Mouse (Mus musculus) CH12.LX (cell line): Measurements from ENCODE around the gene Gm37240. TPM values are rescaled to one million over a fixed set of nuclear protein-coding genes. Genes with fewer than 3 reads are reported as not detected.

Source experiments
- DNase-seq: peaks from one replicate; pipeline ENCODE4 v3.0.0-alpha.2; 2013; ENCODE audit errors: extremely low read depth
- H3K27ac ChIP-seq: 2 replicates; pipeline ENCODE4 v1.5.1; 2012; ENCODE audit warnings: low read depth, mild to moderate bottlenecking, control low read depth, moderate library complexity; ENCODE audit not compliant: insufficient read depth
- H3K27me3 ChIP-seq: replicated peaks from 2 replicates; pipeline ENCODE3; 2012; ENCODE audit warnings: inconsistent platforms
- H3K36me3 ChIP-seq, 2 experiments: replicated peaks in 1 of 2; 2 replicates each; pipeline versions ENCODE3 to v1.6.1; 2012; ENCODE audit warnings: inconsistent platforms in 1 of 2, low read length in 1 of 2, mild to moderate bottlenecking in 1 of 2, mixed read lengths in 1 of 2, moderate library complexity in 1 of 2; ENCODE audit not compliant: control insufficient read depth in 1 of 2, insufficient read depth in 1 of 2
- H3K4me1 ChIP-seq, 2 experiments: 2 replicates each; pipeline ENCODE4 v1.6.1; 2012; ENCODE audit warnings: inconsistent platforms in 1 of 2, moderate library complexity in 1 of 2; ENCODE audit not compliant: insufficient read depth in 2 of 2, control insufficient read depth in 1 of 2
- H3K4me2 ChIP-seq: 2 replicates; pipeline ENCODE4 v1.6.1; 2012; ENCODE audit warnings: low read depth, mild to moderate bottlenecking, control low read depth; ENCODE audit not compliant: poor library complexity, insufficient read depth, severe bottlenecking
- H3K4me3 ChIP-seq, 3 experiments: fragments of 150-350 bp in 1 of 3; sonication (generic) in 1 of 3; replicated peaks in 1 of 3; 2 replicates each; pipeline versions ENCODE3 to v1.5.1; 2011 to 2012; ENCODE audit warnings: low read depth in 2 of 3, low read length in 2 of 3, mild to moderate bottlenecking in 2 of 3, moderate library complexity in 2 of 3, control low read depth in 1 of 3, improper control_type of control experiment in 1 of 3, inconsistent platforms in 1 of 3, mixed read lengths in 1 of 3; ENCODE audit not compliant: poor library complexity in 1 of 3
- H3K79me2 ChIP-seq: replicated peaks from 2 replicates; pipeline ENCODE4 v1.6.1; 2012; ENCODE audit warnings: mild to moderate bottlenecking, moderate library complexity; ENCODE audit not compliant: control insufficient read depth, poor library complexity, insufficient read depth, severe bottlenecking; ENCODE audit errors: extremely low read depth
- H3K9ac ChIP-seq: 2 replicates; pipeline ENCODE4 v1.6.1; 2012; ENCODE audit warnings: low read depth, mild to moderate bottlenecking, control low read depth, moderate library complexity; ENCODE audit not compliant: insufficient read depth
- H3K9me3 ChIP-seq: replicated peaks from 2 replicates; pipeline ENCODE3; 2012; ENCODE audit warnings: low read length, inconsistent platforms, mixed read lengths
- BHLHE40 ChIP-seq: IDR thresholded peaks from 2 replicates; pipeline ENCODE4 v1.6.1; 2011; ENCODE audit warnings: mild to moderate bottlenecking, low read depth, low read length, improper control_type of control experiment
- E2F4 ChIP-seq: IDR thresholded peaks from 2 replicates; pipeline ENCODE4 v1.6.1; 2011; ENCODE audit warnings: low read depth, low read length, improper control_type of control experiment; ENCODE audit not compliant: insufficient replicate concordance
- ELF1 ChIP-seq: IDR thresholded peaks from 2 replicates; pipeline ENCODE4 v1.6.1; 2014; ENCODE audit warnings: low read depth, mild to moderate bottlenecking, inconsistent platforms, low read length, improper control_type of control experiment
- ETS1 ChIP-seq: conservative IDR thresholded peaks from 2 replicates; pipeline ENCODE4 v1.6.1; 2012; ENCODE audit warnings: low read depth, mild to moderate bottlenecking, inconsistent platforms, low read length, improper control_type of control experiment, moderate library complexity
- GABPA ChIP-seq: IDR thresholded peaks from 2 replicates; pipeline ENCODE4 v1.6.1; 2012; ENCODE audit warnings: low read depth, low read length, improper control_type of control experiment, inconsistent platforms; ENCODE audit not compliant: insufficient replicate concordance
- HCFC1 ChIP-seq: IDR thresholded peaks from 2 replicates; pipeline ENCODE4 v1.6.1; 2012; ENCODE audit warnings: low read depth, mild to moderate bottlenecking, inconsistent platforms, low read length, improper control_type of control experiment
- IRF4 ChIP-seq: IDR thresholded peaks from 2 replicates; pipeline ENCODE4 v1.6.1; 2014; ENCODE audit warnings: low read depth, mild to moderate bottlenecking, inconsistent platforms, low read length, improper control_type of control experiment
- JUND ChIP-seq: conservative IDR thresholded peaks from 2 replicates; pipeline ENCODE4 v1.6.1; 2011; ENCODE audit warnings: low read depth, low read length, improper control_type of control experiment
- MAFK ChIP-seq: IDR thresholded peaks from 2 replicates; pipeline ENCODE4 v1.6.1; 2011; ENCODE audit warnings: low read length, improper control_type of control experiment; ENCODE audit not compliant: insufficient replicate concordance
- MAX ChIP-seq: IDR thresholded peaks from 2 replicates; pipeline ENCODE4 v1.6.1; 2011; ENCODE audit warnings: low read length, improper control_type of control experiment
- MEF2A ChIP-seq: IDR thresholded peaks from 2 replicates; pipeline ENCODE4 v1.6.1; 2014; ENCODE audit warnings: low read depth, mild to moderate bottlenecking, inconsistent platforms, low read length, improper control_type of control experiment, borderline replicate concordance
- NELFE ChIP-seq: IDR thresholded peaks from 2 replicates; pipeline ENCODE4 v1.6.1; 2011; ENCODE audit warnings: low read depth, low read length, improper control_type of control experiment
- PAX5 ChIP-seq: IDR thresholded peaks from 2 replicates; pipeline ENCODE4 v1.6.1; 2012; ENCODE audit warnings: low read length, inconsistent platforms, mixed read lengths
- POLR2AphosphoS2 ChIP-seq: IDR thresholded peaks from 2 replicates; pipeline ENCODE4 v1.6.1; 2011; ENCODE audit warnings: low read depth, low read length, improper control_type of control experiment
- SIN3A ChIP-seq: IDR thresholded peaks from 2 replicates; pipeline ENCODE4 v1.6.1; 2012; ENCODE audit warnings: low read length, improper control_type of control experiment, inconsistent platforms
- TCF12 ChIP-seq: IDR thresholded peaks from 2 replicates; pipeline ENCODE4 v1.6.1; 2014; ENCODE audit warnings: low read depth, mild to moderate bottlenecking, inconsistent platforms, low read length, improper control_type of control experiment
- USF1 ChIP-seq: IDR thresholded peaks from 2 replicates; pipeline ENCODE4 v1.6.1; 2014; ENCODE audit warnings: low read depth, mild to moderate bottlenecking, inconsistent platforms, low read length, improper control_type of control experiment
- USF2 ChIP-seq: conservative IDR thresholded peaks from 2 replicates; pipeline ENCODE4 v1.6.1; 2011; ENCODE audit warnings: low read depth, low read length, improper control_type of control experiment
- ZMIZ1 ChIP-seq: IDR thresholded peaks from 2 replicates; pipeline ENCODE4 v1.6.1; 2012; ENCODE audit warnings: low read depth, mild to moderate bottlenecking, inconsistent platforms, low read length, improper control_type of control experiment
- dilution Hi-C: fragments of 300-500 bp; cut with MboI; formaldehyde crosslinking; loops from 2 replicates; pipeline ENCODE4 v1.14.3; 2020; ENCODE audit warnings: low sequenced_read_pairs; ENCODE audit not compliant: extremely low pct_unique_long_range_greater_than_20kb, extremely low pct_ligation_motif_present
- in situ Hi-C: fragments of 300-500 bp; cut with MboI; formaldehyde crosslinking; loops from 3 replicates; pipeline ENCODE4 v1.14.3; 2019; ENCODE audit warnings: low sequenced_read_pairs, low pct_ligation_motif_present, low pct_unique_long_range_greater_than_20kb, mixed read lengths
- polyA plus RNA-seq: library from polyadenylated mRNA; unstranded; fragments of >175 nt; gene quantifications from 2 replicates; pipeline ENCODE4 v1.2.1, GENCODE M21; 2012; ENCODE audit warnings: low read depth; ENCODE audit not compliant: insufficient read length
- total RNA-seq, 2 experiments: library from RNA; depleted of rRNA; stranded (reverse); fragments of 300-350 nt in 1 of 2; fragments of >200 nt in 1 of 2; gene quantifications; 2 replicates each; pipeline ENCODE4 v1.2.3; 2012 to 2014

The Gm37240 gene
- total and polyA plus RNA-seq, 3 experiments = 0.08 to 0.19 (median 0.14) TPM

- TF ChIP-seq USF1 (no peak), E2F4 (no peak), GABPA (no peak), ETS1 (no peak), BHLHE40 (no peak), IRF4 (no peak), MEF2A (no peak), SIN3A (no peak), JUND (no peak), MAFK (no peak), POLR2AphosphoS2 (no peak), USF2 (no peak), NELFE (no peak)
- dilution Hi-C loops (no loop called here), in situ Hi-C loops (no loop called here)
- no peak overlapping the region for H3K9ac ChIP-seq
- no peaks in the 10 kb centered on the region for H3K4me1 ChIP-seq
- no peak overlapping the region for H3K27ac ChIP-seq
- H3K79me2 ChIP-seq = no peaks in the 10 kb centered on the region
- no peaks in the 10 kb centered on the region for H3K9me3 ChIP-seq
- H3K4me2 ChIP-seq = no peak overlapping the region
- no peak for DNase-seq
- no peak overlapping the region for H3K4me3 ChIP-seq
- H3K27me3 ChIP-seq = no peaks in the 10 kb centered on the region
- no peaks in the 10 kb centered on the region for H3K36me3 ChIP-seq
These were observed 75.3 kb downstream of the Gm37240 start for GRCm38 (mm10) chr3:85812010-85812409.

GRCm38 (mm10) chr3:85793166-85793565 is 94.2 kb downstream of the Gm37240 start:
- Histone ChIP-seq H3K36me3 (no peaks in the 10 kb centered on the region), H3K4me1 (no peaks in the 10 kb centered on the region), H3K27ac (no peak overlapping the region), H3K79me2 (no peaks in the 10 kb centered on the region), H3K4me2 (no peak overlapping the region), H3K4me3 (no peak overlapping the region), H3K27me3 (no peaks in the 10 kb centered on the region), H3K9ac (no peak overlapping the region), H3K9me3 (no peaks in the 10 kb centered on the region)
- no peak for DNase-seq
- in situ Hi-C loops = no loop called here
- TF ChIP-seq MAFK (no peak), PAX5 (no peak), SIN3A (no peak), ELF1 (no peak), USF2 (no peak), TCF12 (no peak), MAX (no peak), ZMIZ1 (no peak), HCFC1 (no peak)
- dilution Hi-C loops = no loop called here
